Mouse (Mus musculus): ENCODE data around the gene Gm10260. TPM values are rescaled to one million over a fixed set of nuclear protein-coding genes. Genes with fewer than 3 reads are reported as not detected.

The Gm10260 gene
- total RNA-seq, 4 experiments from 2014 or later = 78.9 to 137 (median 104) TPM

- no peak for DNase-seq (ENCODE audit: low spot score in 2 of 2)
These were observed 8.4 kb upstream of the Gm10260 start for GRCm38 (mm10) chr13:97768803-97769202.

- DNase-seq (ENCODE audit: low spot score in 2 of 2) = no peak
These were observed 7.7 kb upstream of the Gm10260 start for GRCm38 (mm10) chr13:97768046-97768682.

GRCm38 (mm10) chr13:97766600-97766999 lies 6.2 kb upstream of the Gm10260 start:
- no peak for DNase-seq (ENCODE audit: low spot score in 2 of 2)

GRCm38 (mm10) chr13:97765913-97766312 lies 5.5 kb upstream of the Gm10260 start:
- no peak for DNase-seq (ENCODE audit: low spot score in 2 of 2)

- no peak for DNase-seq (ENCODE audit: low spot score in 2 of 2)
These were observed 3.6 kb upstream of the Gm10260 start for GRCm38 (mm10) chr13:97764067-97764466.

- no peak for DNase-seq (ENCODE audit: low spot score in 2 of 2)
These were observed 3.0 kb upstream of the Gm10260 start for GRCm38 (mm10) chr13:97763436-97763835.

- DNase-seq (ENCODE audit: low spot score in 2 of 2) = no peak
These were observed 1.7 kb upstream of the Gm10260 start for GRCm38 (mm10) chr13:97762121-97762520.

GRCm38 (mm10) chr13:97757033-97757432 lies 3.4 kb downstream of the Gm10260 start:
- DNase-seq (ENCODE audit: low spot score in 2 of 2) = peak; percentile 12

- no peak for DNase-seq (ENCODE audit: low spot score in 2 of 2)
These were observed 4.3 kb downstream of the Gm10260 start for GRCm38 (mm10) chr13:97756091-97756490.

- DNase-seq (ENCODE audit: low spot score in 2 of 2) = no peak
These were observed 9.5 kb downstream of the Gm10260 start for GRCm38 (mm10) chr13:97750851-97751381.

- DNase-seq (ENCODE audit: low spot score in 2 of 2) = no peak
These were observed 13.2 kb downstream of the Gm10260 start for GRCm38 (mm10) chr13:97747037-97747860.

GRCm38 (mm10) chr13:97744669-97745068 lies 15.8 kb downstream of the Gm10260 start:
- DNase-seq (ENCODE audit: low spot score in 2 of 2) = no peak

- no peak for DNase-seq (ENCODE audit: low spot score in 2 of 2)
These were observed 16.4 kb downstream of the Gm10260 start for GRCm38 (mm10) chr13:97744036-97744435.

- no peak for DNase-seq (ENCODE audit: low spot score in 2 of 2)
These were observed 17.0 kb downstream of the Gm10260 start for GRCm38 (mm10) chr13:97743229-97743988.

- DNase-seq (ENCODE audit: low spot score in 2 of 2) = no peak
These were observed 24.5 kb downstream of the Gm10260 start for GRCm38 (mm10) chr13:97735931-97736330.

- no peak for DNase-seq (ENCODE audit: low spot score in 2 of 2)
These were observed 25.7 kb downstream of the Gm10260 start for GRCm38 (mm10) chr13:97734760-97735159.

GRCm38 (mm10) chr13:97725160-97725825 lies 35.1 kb downstream of the Gm10260 start:
- peak in 1 of 2 experiments; percentile 5 for DNase-seq (ENCODE audit: low spot score in 2 of 2)

- no peak for DNase-seq (ENCODE audit: low spot score in 2 of 2)
These were observed 35.9 kb downstream of the Gm10260 start for GRCm38 (mm10) chr13:97724551-97724950.

GRCm38 (mm10) chr13:97712506-97713275 lies 47.7 kb downstream of the Gm10260 start:
- DNase-seq (ENCODE audit: low spot score in 2 of 2) = no peak

- no peak for DNase-seq (ENCODE audit: low spot score in 2 of 2)
These were observed 48.9 kb downstream of the Gm10260 start for GRCm38 (mm10) chr13:97711510-97711909.
